ENCODE assay signal across 9 mouse cellular contexts in genomic region chr1:44741256-44741655, GRCm38 (mm10).
A peak's percentile ranks its signal among the peaks of the same experiment; 100 is the strongest.
DNase-seq lines count a peak whose midpoint lies in the region; ATAC-seq and TF ChIP-seq lines count a peak whose summit lies in the region.
"Had no signal": no experiment of that assay in that cellular context is flagged by ENCODE, and none has a peak within 500 bp of the region (broad histone marks: within the 10 kb centered on the region; RNA-seq: fewer than 3 reads in every experiment).

No protein-coding gene starts in this region.

- no peak overlapping the region for H3K9ac ChIP-seq in hindbrain, postnatal 0 days (replicated peaks; ENCODE audit: low read length)
- no peak overlapping the region for H3K9ac ChIP-seq in midbrain, embryonic 14.5 days (replicated peaks; ENCODE audit: low read length)

- no peak overlapping the region for H3K27ac ChIP-seq in hindbrain, postnatal 0 days
- H3K27ac ChIP-seq in hindbrain, embryonic 10.5 days, result no peak overlapping the region
- H3K27ac ChIP-seq in midbrain, embryonic 14.5 days (replicated peaks; ENCODE audit: low read depth, low read length), result no peak overlapping the region
- no peak overlapping the region for H3K27ac ChIP-seq in midbrain, embryonic 10.5 days (replicated peaks)

- ATAC-seq in hindbrain, postnatal 0 days, result no peak
- ATAC-seq in midbrain, embryonic 14.5 days (ENCODE audit: low FRiP score, low TSS enrichment), result no peak

- H3K4me2 ChIP-seq in hindbrain, postnatal 0 days (ENCODE audit: low read depth, low read length), result no peak overlapping the region
- no peak overlapping the region for H3K4me2 ChIP-seq in midbrain, embryonic 14.5 days (ENCODE audit: low read length)

- no peak overlapping the region for H3K4me3 ChIP-seq in hindbrain, postnatal 0 days (ENCODE audit: low read length)
- H3K4me3 ChIP-seq in hindbrain, embryonic 10.5 days, result no peak overlapping the region
- H3K4me3 ChIP-seq in midbrain, embryonic 14.5 days (replicated peaks; ENCODE audit: low read depth, low read length), result no peak overlapping the region
- no peak overlapping the region for H3K4me3 ChIP-seq in midbrain, embryonic 10.5 days

- H3K4me1 ChIP-seq in hindbrain, postnatal 0 days (ENCODE audit: insufficient read depth, low read length), result no peaks in the 10 kb centered on the region
- no peaks in the 10 kb centered on the region for H3K4me1 ChIP-seq in hindbrain, embryonic 10.5 days (replicated peaks)
- H3K4me1 ChIP-seq in midbrain, embryonic 14.5 days (ENCODE audit: control insufficient read depth, insufficient read depth, low read length), result no peaks in the 10 kb centered on the region
- H3K4me1 ChIP-seq in midbrain, embryonic 10.5 days, result no peaks in the 10 kb centered on the region

- H3K27me3 ChIP-seq in hindbrain, postnatal 0 days (ENCODE audit: insufficient read depth, low read length), result no peaks in the 10 kb centered on the region
- no peaks in the 10 kb centered on the region for H3K27me3 ChIP-seq in hindbrain, embryonic 10.5 days (ENCODE audit: insufficient read depth, poor library complexity, severe bottlenecking)
- no peaks in the 10 kb centered on the region for H3K27me3 ChIP-seq in midbrain, embryonic 14.5 days (ENCODE audit: control insufficient read depth, insufficient read depth, low read length)
- H3K27me3 ChIP-seq in midbrain, embryonic 10.5 days (ENCODE audit: low read depth, poor library complexity, severe bottlenecking), result no peaks in the 10 kb centered on the region

- H3K9me3 ChIP-seq in hindbrain, postnatal 0 days (ENCODE audit: low read length), result no peaks in the 10 kb centered on the region
- H3K9me3 ChIP-seq in hindbrain, embryonic 10.5 days, result no peaks in the 10 kb centered on the region
- no peaks in the 10 kb centered on the region for H3K9me3 ChIP-seq in midbrain, embryonic 14.5 days (ENCODE audit: control insufficient read depth, low read length)
- H3K9me3 ChIP-seq in midbrain, embryonic 10.5 days (replicated peaks), result no peaks in the 10 kb centered on the region

- peak; percentile 68 for TF ChIP-seq CTCF in hindbrain, postnatal 0 days (IDR thresholded peaks at IDR 0.05; ENCODE audit: low read depth)

- no peaks in the 10 kb centered on the region for H3K36me3 ChIP-seq in hindbrain, postnatal 0 days (ENCODE audit: insufficient read depth, low read length)
- H3K36me3 ChIP-seq in hindbrain, embryonic 10.5 days, result no peaks in the 10 kb centered on the region
- H3K36me3 ChIP-seq in midbrain, embryonic 14.5 days (ENCODE audit: control insufficient read depth, insufficient read depth, low read length), result no peaks in the 10 kb centered on the region
- no peaks in the 10 kb centered on the region for H3K36me3 ChIP-seq in midbrain, embryonic 10.5 days

- peak; percentile 74 for DNase-seq in hindbrain, postnatal 0 days (ENCODE audit: low spot score)
- DNase-seq in hindbrain, embryonic 10.5 days (ENCODE audit: low spot score), result no peak
- peak; percentile 72 for DNase-seq in midbrain, embryonic 14.5 days
- no peak for DNase-seq in midbrain, embryonic 10.5 days (ENCODE audit: low spot score)
- DNase-seq in brain, embryonic 18.5 days (ENCODE audit: low read depth, low spot score), result peak; percentile 28
- peak; percentile 18 for DNase-seq in right cerebral cortex, postnatal 14 days
- no peak for DNase-seq in ovary, postnatal 10 days (ENCODE audit: low spot score)
- DNase-seq: gastrocnemius, postnatal 36 days; thymus, postnatal 14 days had no signal

Comparison
In these comparisons a context has a peak if more than half of its experiments do, and no peak if none do; other contexts are left out.
1. DNase-seq: peak in hindbrain, postnatal 0 days (single experiment), midbrain, embryonic 14.5 days (single experiment), brain, embryonic 18.5 days (single experiment) and right cerebral cortex, postnatal 14 days (single experiment); none in hindbrain, embryonic 10.5 days (single experiment), midbrain, embryonic 10.5 days (single experiment) and ovary, postnatal 10 days (single experiment).